Mouse (Mus musculus): ENCODE measurements around the gene Olfr502. TPM values are rescaled to one million over a fixed set of nuclear protein-coding genes. Genes with fewer than 3 reads are reported as not detected.
"Not testable (repeated sequence)": the region's sequence is repeated elsewhere in the genome, so short reads cannot be mapped to it uniquely, and the experiment has no call there.

The Olfr502 gene
- not detected in 2 replicates for total RNA-seq (2012; rRNA removed)
- total RNA-seq (2014; rRNA removed), result not detected in 2 replicates
- not detected in 2 replicates for polyA plus RNA-seq (2012; ENCODE audit: insufficient read length, low read depth)

DNA sequence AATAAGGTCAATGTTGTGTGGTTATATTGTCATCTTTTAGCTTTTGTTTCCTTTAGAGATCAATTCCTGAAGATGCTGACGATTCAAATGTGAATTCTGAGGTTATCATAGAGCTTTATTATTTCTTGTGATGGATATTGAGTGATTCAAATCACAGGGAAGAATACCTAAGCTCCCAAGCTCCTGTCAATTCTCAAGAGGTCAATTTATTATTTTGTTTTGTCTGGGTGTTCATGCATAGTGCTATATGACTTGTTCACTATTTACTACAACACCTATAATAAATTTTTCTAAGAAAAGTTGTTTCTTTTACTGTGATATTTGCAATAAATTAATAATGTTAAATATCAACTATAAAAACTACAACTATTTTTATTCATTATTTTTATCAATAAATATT is at the start of gene Olfr502:
Olfr502 (minus strand) TSS at position 101 of the 400 bp plus-strand sequence.
- peaks cover 29% of the 10 kb centered on the region for H3K9me3 ChIP-seq (replicated peaks; ENCODE audit: low read length)
- no peaks in the 10 kb centered on the region for H3K79me2 ChIP-seq (replicated peaks; ENCODE audit: control insufficient read depth, extremely low read depth, insufficient read depth, poor library complexity, severe bottlenecking)
- DNase-seq (ENCODE audit: extremely low read depth), result no peak
- H3K9ac ChIP-seq (ENCODE audit: insufficient read depth, low read depth), result no peak within 1 kb of the TSS
- H3K4me2 ChIP-seq (ENCODE audit: insufficient read depth, low read depth, poor library complexity, severe bottlenecking), result no peak within 1 kb of the TSS
- H3K27ac ChIP-seq (ENCODE audit: insufficient read depth, low read depth), result no peak within 1 kb of the TSS
- no peak within 1 kb of the TSS for H3K4me3 ChIP-seq (replicated peaks in 1 of 3; ENCODE audit: low read depth in 2 of 3, low read length in 2 of 3, poor library complexity in 1 of 3)
- dilution Hi-C loops (cut with MboI; ENCODE audit: extremely low pct_ligation_motif_present, extremely low pct_unique_long_range_greater_than_20kb, low sequenced_read_pairs) (no loop called here), in situ Hi-C loops (cut with MboI; ENCODE audit: low pct_ligation_motif_present, low pct_unique_long_range_greater_than_20kb, low sequenced_read_pairs) (no loop called here)
- H3K27me3 ChIP-seq (replicated peaks), result no peaks in the 10 kb centered on the region
- TF ChIP-seq E2F4 (IDR thresholded peaks at IDR 0.05; ENCODE audit: insufficient replicate concordance, low read depth, low read length), result no peak
- TF ChIP-seq IRF4 (IDR thresholded peaks at IDR 0.05; ENCODE audit: low read depth, low read length), result no peak
- no peak for TF ChIP-seq NELFE (IDR thresholded peaks at IDR 0.05; ENCODE audit: low read depth, low read length)
- H3K36me3 ChIP-seq (replicated peaks in 1 of 2; ENCODE audit: control insufficient read depth in 1 of 2, insufficient read depth in 1 of 2, low read length in 1 of 2), result no peaks in the 10 kb centered on the region
- no peaks in the 10 kb centered on the region for H3K4me1 ChIP-seq (ENCODE audit: control insufficient read depth in 1 of 2, insufficient read depth in 2 of 2)

DNA sequence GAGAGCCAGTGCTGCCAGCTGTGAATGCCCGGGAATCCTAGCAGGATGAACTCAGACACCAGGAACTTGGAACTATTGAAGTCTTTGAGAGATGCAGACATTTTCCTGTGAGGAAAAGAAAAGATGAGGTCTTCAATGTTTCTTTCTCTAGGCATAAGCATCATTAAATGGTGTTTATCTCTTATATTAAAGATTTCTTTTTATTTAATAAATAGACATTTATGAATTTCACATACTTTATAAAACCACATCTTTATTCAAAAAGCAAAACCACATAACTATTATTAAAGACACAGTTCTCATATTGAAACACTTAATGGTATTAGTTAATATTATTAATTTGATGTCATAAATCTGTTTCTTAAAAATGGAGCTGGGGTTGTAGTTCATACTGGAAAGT is 40.8 kb upstream of the Olfr502 start, which contains the start of gene Olfr504:
Olfr504 (minus strand) TSS at position 101 of the 400 bp plus-strand sequence.
- no peak within 1 kb of the TSS for H3K4me2 ChIP-seq (ENCODE audit: insufficient read depth, low read depth, poor library complexity, severe bottlenecking)
- no peak within 1 kb of the TSS for H3K9ac ChIP-seq (ENCODE audit: insufficient read depth, low read depth)
- no peak within 1 kb of the TSS for H3K27ac ChIP-seq (ENCODE audit: insufficient read depth, low read depth)
- no peaks in the 10 kb centered on the region for H3K27me3 ChIP-seq (replicated peaks)
- dilution Hi-C loops (cut with MboI; ENCODE audit: extremely low pct_ligation_motif_present, extremely low pct_unique_long_range_greater_than_20kb, low sequenced_read_pairs) (no loop called here), in situ Hi-C loops (cut with MboI; ENCODE audit: low pct_ligation_motif_present, low pct_unique_long_range_greater_than_20kb, low sequenced_read_pairs) (no loop called here)
- TF ChIP-seq TBP (conservative IDR thresholded peaks at IDR 0.05; ENCODE audit: low read depth, low read length) (no peak), GABPA (IDR thresholded peaks at IDR 0.05; ENCODE audit: insufficient replicate concordance, low read depth, low read length) (no peak), JUN (IDR thresholded peaks at IDR 0.05; ENCODE audit: insufficient read depth, low read depth, low read length) (no peak), MEF2A (IDR thresholded peaks at IDR 0.05; ENCODE audit: borderline replicate concordance, low read depth, low read length) (no peak), MAZ (IDR thresholded peaks at IDR 0.05; ENCODE audit: low read depth, low read length) (no peak), NRF1 (IDR thresholded peaks at IDR 0.05; ENCODE audit: low read depth, low read length) (no peak), ZNF384 (IDR thresholded peaks at IDR 0.05; ENCODE audit: low read depth, low read length) (no peak), CHD1 (IDR thresholded peaks at IDR 0.05; ENCODE audit: low read depth, low read length) (no peak), UBTF (IDR thresholded peaks at IDR 0.05; ENCODE audit: low read depth, low read length) (no peak), PAX5 (IDR thresholded peaks at IDR 0.05; ENCODE audit: low read length) (no peak), MYC (IDR thresholded peaks at IDR 0.05; ENCODE audit: low read depth, low read length) (no peak)
- H3K79me2 ChIP-seq (replicated peaks; ENCODE audit: control insufficient read depth, extremely low read depth, insufficient read depth, poor library complexity, severe bottlenecking), result no peaks in the 10 kb centered on the region
- no peak within 1 kb of the TSS for H3K4me3 ChIP-seq (replicated peaks in 1 of 3; ENCODE audit: low read depth in 2 of 3, low read length in 2 of 3, poor library complexity in 1 of 3)
- H3K36me3 ChIP-seq (replicated peaks in 1 of 2; ENCODE audit: control insufficient read depth in 1 of 2, insufficient read depth in 1 of 2, low read length in 1 of 2), result no peaks in the 10 kb centered on the region
- no peaks in the 10 kb centered on the region for H3K4me1 ChIP-seq (ENCODE audit: control insufficient read depth in 1 of 2, insufficient read depth in 2 of 2)
- no peak for DNase-seq (ENCODE audit: extremely low read depth)
- peaks cover 7% of the 10 kb centered on the region for H3K9me3 ChIP-seq (replicated peaks; ENCODE audit: low read length)

DNA sequence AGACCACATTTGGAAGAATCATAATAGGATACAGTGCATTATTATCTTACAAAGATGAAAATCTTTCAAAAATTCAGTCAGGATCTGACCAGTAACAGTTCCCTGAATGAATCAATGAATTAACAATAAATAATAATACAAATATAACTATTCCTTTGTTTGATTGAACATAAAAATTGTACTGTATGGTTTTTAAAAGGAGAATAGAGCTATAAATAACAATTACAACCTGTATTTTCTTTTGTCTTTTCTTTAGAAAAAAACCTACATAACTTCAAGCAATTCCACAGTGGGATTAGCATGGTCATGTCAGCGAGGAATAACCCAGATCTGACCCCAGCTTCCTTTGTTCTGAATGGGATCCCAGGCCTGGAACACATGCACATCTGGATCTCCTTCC is 19.4 kb upstream of the Olfr502 start, which contains the start of gene Olfr503:
Olfr503 (plus strand) TSS at position 301 of the 400 bp plus-strand sequence.
- H3K4me3 ChIP-seq (replicated peaks in 1 of 3; ENCODE audit: low read depth in 2 of 3, low read length in 2 of 3, poor library complexity in 1 of 3); H3K79me2 ChIP-seq (replicated peaks; ENCODE audit: control insufficient read depth, extremely low read depth, insufficient read depth, poor library complexity, severe bottlenecking); dilution Hi-C loops (cut with MboI; ENCODE audit: extremely low pct_ligation_motif_present, extremely low pct_unique_long_range_greater_than_20kb, low sequenced_read_pairs); in situ Hi-C loops (cut with MboI; ENCODE audit: low pct_ligation_motif_present, low pct_unique_long_range_greater_than_20kb, low sequenced_read_pairs); H3K4me2 ChIP-seq (ENCODE audit: insufficient read depth, low read depth, poor library complexity, severe bottlenecking); H3K27ac ChIP-seq (ENCODE audit: insufficient read depth, low read depth); H3K36me3 ChIP-seq (replicated peaks in 1 of 2; ENCODE audit: control insufficient read depth in 1 of 2, insufficient read depth in 1 of 2, low read length in 1 of 2); H3K9me3 ChIP-seq (replicated peaks; ENCODE audit: low read length); H3K4me1 ChIP-seq (ENCODE audit: control insufficient read depth in 1 of 2, insufficient read depth in 2 of 2); H3K9ac ChIP-seq (ENCODE audit: insufficient read depth, low read depth); H3K27me3 ChIP-seq (replicated peaks); DNase-seq (ENCODE audit: extremely low read depth): not testable (repeated sequence)

Measured in CH12.LX (cell line).